12 mouse cellular contexts compared by ENCODE assay signal in the genomic region with DNA sequence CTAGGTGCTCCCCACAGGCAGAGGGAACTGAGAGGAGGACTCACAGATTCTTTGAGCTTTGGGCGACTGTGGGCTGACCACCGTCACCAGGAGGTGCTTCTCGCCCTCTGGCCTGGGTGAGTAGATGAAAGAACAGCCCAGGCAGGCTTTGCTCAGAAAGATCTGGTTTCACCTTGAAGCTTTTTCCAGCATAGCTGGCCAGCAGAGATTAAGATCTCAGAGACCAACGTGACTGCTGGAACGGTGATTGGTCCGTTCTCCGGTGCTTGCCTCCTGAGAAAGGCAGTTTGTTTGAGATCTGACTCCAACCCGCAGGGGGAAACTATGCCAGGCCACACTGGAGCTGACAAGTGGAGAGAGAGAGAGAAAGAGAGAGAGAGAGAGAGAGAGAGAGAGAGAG. TPM values are rescaled to one million over a fixed set of nuclear protein-coding genes. Genes with fewer than 3 reads are reported as not detected.
DNase-seq lines count a peak whose midpoint lies in the region; ATAC-seq lines count a peak whose summit lies in the region.
"Had no signal": no experiment of that assay in that cellular context is flagged by ENCODE, and none has a peak within 500 bp of the region (broad histone marks: within the 10 kb centered on the region; RNA-seq: fewer than 3 reads in every experiment).

No protein-coding gene starts in this region.

- intact Hi-C loops in gastrocnemius, postnatal 14 days (cut with DNase I; ENCODE audit: low total_unique reads), result loop anchor here (10.0 kb wide), 1 partner anchor 1000 kb away; no protein-coding TSS in a partner anchor

- H3K27me3 ChIP-seq in lung, embryonic 15.5 days, result peaks cover 17% of the 10 kb centered on the region
- H3K27me3 ChIP-seq in midbrain, embryonic 16.5 days (ENCODE audit: control insufficient read depth, insufficient read depth, low read depth, low read length), result 0 out of 2 replicates have a peak, but pooled peaks cover 7% of the 10 kb centered on the region
- H3K27me3 ChIP-seq: Patski had no signal

- no peak overlapping the region for H3K4me2 ChIP-seq in lung, embryonic 15.5 days
- no peak overlapping the region for H3K4me2 ChIP-seq in midbrain, embryonic 16.5 days (ENCODE audit: low read length)
- H3K4me2 ChIP-seq: neural tube, embryonic 15.5 days had no signal

- H3K4me3 ChIP-seq in lung, embryonic 15.5 days, result no peak overlapping the region
- no peak overlapping the region for H3K4me3 ChIP-seq in midbrain, embryonic 16.5 days (ENCODE audit: low read depth, low read length)
- H3K4me3 ChIP-seq: neural tube, embryonic 15.5 days had no signal

- H3K4me1 ChIP-seq in lung, embryonic 15.5 days, result peaks cover 15% of the 10 kb centered on the region
- H3K4me1 ChIP-seq in midbrain, embryonic 16.5 days (ENCODE audit: control insufficient read depth, insufficient read depth, low read length), result peaks cover 4% of the 10 kb centered on the region; the same call in 1 of the 2 replicates

- H3K36me3 ChIP-seq in lung, embryonic 15.5 days, result no peaks in the 10 kb centered on the region
- no peaks in the 10 kb centered on the region for H3K36me3 ChIP-seq in midbrain, embryonic 16.5 days (ENCODE audit: control insufficient read depth, insufficient read depth, low read length)
- H3K36me3 ChIP-seq: neural tube, embryonic 15.5 days had no signal

- 41% methylated on average over 8 of the region's 8 CpGs for WGBS in lung, embryonic 15.5 days
- WGBS in midbrain, embryonic 16.5 days, result 75% methylated on average over 8 of the region's 8 CpGs

- no peak for DNase-seq in lung, postnatal 14 days
- peak; percentile 29 for DNase-seq in gastrocnemius, postnatal 14 days
- peak; percentile 51 to 75 for DNase-seq in kidney, postnatal 36 days
- peak; percentile 44 to 62 for DNase-seq in urinary bladder, postnatal 36 days (ENCODE audit: low spot score in 2 of 2)
- no peak for DNase-seq in right cerebral cortex, adult 18-20 months
- DNase-seq in cerebellum, postnatal 10 days, result no peak
- DNase-seq: liver; thymus, postnatal 36 days had no signal

- peak overlapping the region; percentile 6 for H3K27ac ChIP-seq in lung, embryonic 15.5 days
- no peak overlapping the region for H3K27ac ChIP-seq in midbrain, embryonic 16.5 days (ENCODE audit: low read length)
- H3K27ac ChIP-seq: neural tube, embryonic 15.5 days had no signal

- no peak for ATAC-seq in lung, embryonic 15.5 days (ENCODE audit: borderline replicate concordance, extremely low read depth, low FRiP score, low TSS enrichment)
- no peak for ATAC-seq in midbrain, embryonic 16.5 days
- ATAC-seq: Patski had no signal

- no peaks in the 10 kb centered on the region for H3K9me3 ChIP-seq in lung, embryonic 15.5 days
- no peaks in the 10 kb centered on the region for H3K9me3 ChIP-seq in midbrain, embryonic 16.5 days (replicated peaks; ENCODE audit: control insufficient read depth, low read length, poor library complexity, severe bottlenecking)
- H3K9me3 ChIP-seq: neural tube, embryonic 15.5 days had no signal

- no peak overlapping the region for H3K9ac ChIP-seq in lung, embryonic 15.5 days
- H3K9ac ChIP-seq in midbrain, embryonic 16.5 days (ENCODE audit: low read depth, low read length), result no peak overlapping the region
- H3K9ac ChIP-seq: neural tube, embryonic 15.5 days had no signal

RNA-seq across cellular contexts. Expression of a gene that starts 19.3 kb away (rescaled TPM):
- polyA plus RNA-seq in lung, embryonic 15.5 days (2015; fragmentation: Nextera tagmentation; extraction: Ambion mirVana), result 1,214 and 1,323 TPM in 2 replicates
- total RNA-seq in gastrocnemius, postnatal 14 days (2021), result 1,000 to 10,000 TPM; 1,466 to 1,621 TPM
- polyA plus RNA-seq in midbrain, embryonic 16.5 days (2015; fragmentation: Nextera tagmentation; extraction: Ambion mirVana), result 818 and 819 TPM in 2 replicates

RNA-seq across cellular contexts. Expression of a gene that starts 51.6 kb away (rescaled TPM):
- 143 and 158 TPM in 2 replicates for polyA plus RNA-seq in lung, embryonic 15.5 days (2015; fragmentation: Nextera tagmentation; extraction: Ambion mirVana)
- 1 to 10 TPM; 7.4 to 8.7 TPM for total RNA-seq in gastrocnemius, postnatal 14 days (2021)
- 10.1 and 12.9 TPM in 2 replicates for polyA plus RNA-seq in midbrain, embryonic 16.5 days (2015; fragmentation: Nextera tagmentation; extraction: Ambion mirVana)

Comparison
In these comparisons a context has a peak if more than half of its experiments do, and no peak if none do; other contexts are left out.
1. DNase-seq: peak in gastrocnemius, postnatal 14 days (single experiment), kidney, postnatal 36 days (2 of 2) and urinary bladder, postnatal 36 days (2 of 2); none in lung, postnatal 14 days (single experiment), right cerebral cortex, adult 18-20 months (single experiment) and cerebellum, postnatal 10 days (0 of 2).
2. RNA of a gene that starts 51.6 kb away (polyA plus RNA-seq): 143 to 158 TPM in lung, embryonic 15.5 days; 10.1 to 12.9 TPM in midbrain, embryonic 16.5 days; every median in the first group is over 10 times any median in the second.